Mouse (Mus musculus): Measurements from ENCODE around the gene Slc26a8. TPM values are rescaled to one million over a fixed set of nuclear protein-coding genes. Genes with fewer than 3 reads are reported as not detected.
A peak's percentile ranks its signal among the peaks of the same experiment; 100 is the strongest.

Slc26a8 gene
- total RNA-seq, 4 experiments from 2014 or later, result 6.6 to 10.6 (median 9.4) TPM

- DNase-seq (ENCODE audit: low spot score in 2 of 2), result no peak
These were observed 89.3 kb downstream of the Slc26a8 start for GRCm38 (mm10) chr17:28600780-28601179.

- DNase-seq (ENCODE audit: low spot score in 2 of 2), result no peak
These were observed 96.1 kb downstream of the Slc26a8 start for GRCm38 (mm10) chr17:28593965-28594364.

- DNase-seq (ENCODE audit: low spot score in 2 of 2), result peak; percentile 37 to 69
These were observed 97.0 kb downstream of the Slc26a8 start for GRCm38 (mm10) chr17:28592998-28593397.

GRCm38 (mm10) chr17:28591476-28591875 lies 98.6 kb downstream of the Slc26a8 start:
- no peak for DNase-seq (ENCODE audit: low spot score in 2 of 2)

- DNase-seq (ENCODE audit: low spot score in 2 of 2), result no peak
These were observed 99.4 kb downstream of the Slc26a8 start for GRCm38 (mm10) chr17:28590596-28590995.

GRCm38 (mm10) chr17:28588591-28588990 lies 101.4 kb downstream of the Slc26a8 start:
- DNase-seq (ENCODE audit: low spot score in 2 of 2), result no peak

Other genes starting within 250 kb of the Slc26a8 start
- 10 to 100 TPM; 70.6 to 79.4 (median 72.7) TPM for gene Fkbp5, start 172.7 kb downstream of the Slc26a8 start, total RNA-seq (2022)
- gene Armc12, start 159.4 kb downstream of the Slc26a8 start, total RNA-seq (2022), result not detected
- gene Clpsl2, start 140.8 kb downstream of the Slc26a8 start, total RNA-seq (2022), result not detected
- not detected for gene Clps, start 129.5 kb downstream of the Slc26a8 start, total RNA-seq (2022)
- 1 to 10 TPM; 3.5 to 5.3 (median 4.2) TPM for gene Lhfpl5, start 114.6 kb downstream of the Slc26a8 start, total RNA-seq (2022)
- gene Srpk1, start 67.5 kb downstream of the Slc26a8 start, total RNA-seq (2022), result 10 to 100 TPM; 70.6 to 94.3 (median 78.3) TPM
- 10 to 100 TPM; 71.5 to 83.8 (median 77.1) TPM for gene Mapk14, start 1.1 kb upstream of the Slc26a8 start, total RNA-seq (2022)
- 1 to 10 TPM; 2.5 to 5.3 (median 3.2) TPM for gene AC170998.1, start 35.9 kb upstream of the Slc26a8 start, total RNA-seq (2022)
- 1 to 10 TPM; 1.0 to 3.5 (median 2.0) TPM for gene Mapk13, start 79.1 kb upstream of the Slc26a8 start, total RNA-seq (2022)
- gene Brpf3, start 110.9 kb upstream of the Slc26a8 start, total RNA-seq (2022), result 10 to 100 TPM; 39.8 to 56.2 (median 50.5) TPM
- gene Pnpla1, start 168.2 kb upstream of the Slc26a8 start, total RNA-seq (2022), result under 1 TPM; 0.43 to 0.84 (median 0.70) TPM
- gene 4930539E08Rik, start 225.1 kb upstream of the Slc26a8 start, total RNA-seq (2022), result 1 to 10 TPM; 3.2 to 6.4 (median 4.9) TPM